Mouse (Mus musculus) R1 (cell line): ENCODE measurements around the gene Twnk.
"Not testable (repeated sequence)": the region's sequence is repeated elsewhere in the genome, so short reads cannot be mapped to it uniquely, and the experiment has no call there.

ENCODE experiments used
- DNase-seq: peaks from one replicate; pipeline ENCODE4 v3.0.0-alpha.2; 2018; ENCODE audit warnings: low read depth, low spot score

Gene Twnk

DNA sequence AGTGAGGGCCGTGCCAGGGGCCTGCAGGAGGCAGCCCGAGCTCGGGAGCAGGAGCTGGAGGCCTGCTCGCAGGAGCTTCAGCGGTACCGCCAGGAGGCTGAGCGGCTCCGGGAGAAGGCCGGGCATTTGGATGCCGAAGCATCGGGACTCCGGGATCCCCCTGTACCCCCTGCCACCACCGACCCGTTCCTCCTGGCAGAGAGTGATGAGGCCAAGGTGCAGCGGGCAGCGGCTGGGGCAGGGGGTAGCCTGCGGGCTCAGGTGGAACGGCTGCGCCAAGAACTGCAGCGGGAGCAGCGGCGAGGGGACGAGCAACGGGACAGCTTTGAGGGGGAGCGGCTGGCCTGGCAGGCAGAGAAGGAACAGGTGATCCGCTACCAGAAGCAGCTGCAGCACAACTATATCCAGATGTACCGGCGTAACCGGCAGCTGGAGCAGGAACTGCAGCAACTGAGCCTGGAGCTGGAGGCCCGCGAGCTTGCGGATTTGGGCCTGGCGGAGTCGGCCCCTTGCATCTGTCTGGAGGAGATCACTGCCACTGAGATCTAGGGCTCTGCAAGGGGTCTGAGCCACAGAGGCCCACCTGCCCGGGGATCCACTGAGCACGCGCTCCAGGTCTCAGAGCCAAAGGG, 20.6 kb downstream of the Twnk start:
- DNase-seq, result no peak

DNA sequence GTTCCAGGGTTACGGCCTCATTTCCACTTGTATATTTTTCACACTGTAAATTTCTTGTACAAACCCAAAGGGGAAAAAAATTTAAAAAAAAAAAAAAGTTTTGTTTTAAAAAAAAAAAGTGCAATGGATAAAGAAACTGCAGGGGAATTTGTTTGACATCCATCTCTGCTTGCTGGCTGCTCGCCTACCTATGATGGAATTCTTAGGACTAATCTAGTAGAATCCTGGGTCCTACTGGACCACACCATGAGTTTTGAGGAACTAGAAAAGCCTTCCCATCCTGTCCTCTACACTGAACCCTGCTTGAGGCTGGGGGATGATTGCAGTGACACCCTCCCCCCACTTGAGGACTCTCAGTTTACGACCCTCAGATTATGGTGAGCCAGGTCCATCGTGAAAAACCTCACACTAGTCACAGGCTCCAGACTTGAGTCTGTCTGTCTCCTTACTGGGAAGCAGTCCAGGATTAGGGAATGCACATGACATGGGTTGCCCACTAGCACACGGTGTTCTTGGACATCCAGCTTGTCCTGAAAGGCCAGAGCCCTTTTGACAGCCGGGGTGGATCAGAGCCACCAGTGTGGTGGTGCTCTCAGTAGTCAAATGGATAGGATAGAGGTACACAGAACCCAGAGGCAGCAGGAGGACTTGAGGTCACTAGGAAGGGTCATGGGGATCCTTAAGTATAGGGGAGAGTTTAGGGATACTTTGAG, 21.7 kb downstream of the Twnk start:
- DNase-seq, result no peak

DNA sequence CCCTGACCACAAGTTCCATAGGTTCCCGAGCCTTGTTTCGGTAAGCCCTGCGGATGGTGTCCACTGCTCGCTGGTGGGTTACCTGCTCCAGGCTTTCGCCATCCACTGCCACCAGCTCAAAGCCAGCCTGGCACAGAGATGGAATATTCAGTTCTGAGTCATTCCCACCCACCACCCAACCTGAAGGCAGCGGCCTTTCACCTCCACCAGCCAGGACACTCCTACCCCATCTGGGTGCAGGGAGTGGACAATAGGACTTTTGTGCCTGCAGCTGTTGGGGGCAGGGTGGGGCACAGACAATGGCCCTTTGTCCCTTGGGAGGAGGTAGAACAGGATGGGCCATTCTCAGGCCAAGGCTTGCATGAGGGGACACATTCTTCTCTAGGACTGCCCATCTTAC, 22.4 kb downstream of the Twnk start:
- DNase-seq, result no peak

DNA sequence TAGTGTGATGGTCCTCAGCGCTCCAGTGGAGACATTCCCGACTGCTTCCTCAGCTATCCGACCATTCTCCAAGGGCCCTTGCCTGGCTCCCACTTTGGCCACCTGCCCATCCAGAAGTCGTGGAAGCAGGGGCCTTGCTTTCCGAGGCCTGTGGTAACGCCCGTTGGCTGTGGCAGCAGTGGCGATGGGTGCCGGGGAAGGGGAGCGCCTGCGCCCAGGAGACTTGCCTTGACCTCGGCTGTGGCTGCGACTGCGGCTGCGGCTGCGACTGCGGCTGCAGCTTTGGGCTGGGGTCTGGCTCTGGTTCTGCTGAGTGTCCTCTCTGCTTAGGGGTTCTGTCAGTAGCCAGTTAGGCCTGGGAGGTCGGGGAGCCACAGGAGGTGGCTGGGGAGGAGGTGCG, 23.3 kb downstream of the Twnk start:
- no peak for DNase-seq

DNA sequence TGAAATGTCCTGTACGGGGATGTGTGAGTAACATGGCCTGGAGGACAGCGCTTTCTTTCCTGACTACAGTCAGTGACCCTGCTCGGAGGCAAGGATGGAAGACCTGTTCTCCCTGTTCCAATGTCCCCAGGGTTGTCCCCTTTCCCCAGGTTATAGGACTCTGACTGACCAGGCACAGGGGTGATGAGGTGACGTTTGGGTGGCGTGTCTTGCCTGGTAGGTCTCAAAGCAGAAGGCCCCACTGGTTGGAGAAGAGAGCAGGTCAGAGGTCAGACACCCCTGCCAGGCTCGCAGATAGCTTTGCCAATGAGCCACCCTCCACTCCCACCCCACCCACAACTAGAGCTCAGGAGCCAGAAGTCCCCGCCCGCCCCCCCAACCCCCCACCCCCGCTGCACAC, 24.1 kb downstream of the Twnk start:
- DNase-seq, result no peak

DNA sequence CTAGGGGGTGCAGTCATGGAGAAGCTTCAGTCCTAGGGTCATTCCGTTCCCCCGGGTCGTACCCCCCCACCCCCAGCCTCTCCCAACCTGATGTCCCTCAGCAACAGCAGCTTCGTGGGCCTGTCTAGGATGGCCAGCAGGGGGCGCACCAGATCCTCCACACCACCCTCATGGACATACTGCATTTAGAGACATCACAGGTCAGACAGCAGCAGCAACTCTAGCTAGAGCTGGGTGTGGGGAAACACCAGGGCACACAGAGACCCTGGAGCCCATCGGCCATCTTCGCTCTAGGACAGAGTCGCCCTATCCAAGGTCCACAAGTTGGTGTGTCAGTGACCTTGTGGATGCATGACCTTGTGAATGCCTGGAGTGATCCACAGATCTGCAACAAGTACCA, 24.6 kb downstream of the Twnk start:
- peak; percentile 76 for DNase-seq

DNA sequence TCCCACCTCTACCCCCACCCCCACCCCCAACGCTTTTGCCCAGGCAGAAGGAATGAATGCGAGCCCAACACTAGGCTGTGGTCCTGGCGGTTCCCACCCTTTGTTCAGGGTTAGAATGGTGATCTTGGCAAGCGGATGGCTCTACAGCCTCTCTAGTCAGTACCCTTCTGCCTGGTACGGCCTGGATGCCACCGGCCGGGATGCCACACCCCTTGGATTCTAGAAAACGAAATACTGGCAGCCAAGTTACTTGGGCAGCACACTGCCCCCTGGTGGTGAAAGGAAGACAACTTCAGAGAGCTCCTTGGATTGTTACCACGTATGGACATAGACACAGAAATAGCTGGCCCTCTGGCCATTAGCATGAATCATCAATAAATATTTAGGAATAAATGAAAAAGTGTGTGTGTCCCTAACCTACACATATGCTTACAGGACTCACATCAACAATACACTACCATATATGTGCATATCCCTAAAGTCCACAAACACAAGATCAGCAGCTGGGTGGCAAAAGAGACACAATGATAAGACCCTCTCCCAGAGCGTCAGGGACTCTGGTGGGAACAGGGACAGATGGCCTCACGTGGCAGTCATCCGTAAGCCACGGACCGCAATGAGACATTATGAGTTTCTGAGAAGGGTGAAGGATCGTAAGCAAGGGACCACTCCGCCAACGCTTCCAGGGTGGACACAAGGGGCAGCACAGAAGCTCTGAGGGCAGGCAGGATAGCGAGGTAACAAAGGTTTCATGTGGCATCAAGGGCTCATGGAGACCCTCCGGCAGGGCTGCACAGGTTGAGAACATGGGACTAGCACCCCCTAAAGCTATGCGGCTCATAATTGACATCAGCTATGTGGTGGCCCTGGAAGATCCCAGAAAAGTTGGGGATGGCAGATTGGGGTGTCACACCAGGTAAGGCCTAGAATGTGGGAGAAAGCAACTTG, 25.6 kb downstream of the Twnk start:
- peak; percentile 89 for DNase-seq

DNA sequence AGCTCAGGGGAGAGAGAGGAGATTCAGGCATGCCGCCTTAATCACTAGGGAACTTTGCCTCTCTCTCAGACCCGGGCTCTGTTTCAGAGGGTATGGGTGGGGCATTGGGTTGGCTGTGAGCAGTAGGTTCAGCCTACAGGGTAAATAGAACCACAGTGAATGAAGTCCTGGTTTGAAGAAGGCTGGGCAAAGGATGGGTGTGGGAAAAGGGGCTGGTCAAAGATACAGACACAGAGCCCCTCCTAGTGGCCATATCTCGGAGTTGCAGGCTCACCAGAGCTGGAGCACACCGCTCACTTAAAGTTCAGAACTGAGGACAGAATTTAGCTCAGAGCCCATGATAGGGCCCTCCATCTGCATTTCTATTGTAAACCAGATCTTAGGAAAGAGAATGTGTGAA, 26.3 kb downstream of the Twnk start:
- peak; percentile 83 for DNase-seq

DNA sequence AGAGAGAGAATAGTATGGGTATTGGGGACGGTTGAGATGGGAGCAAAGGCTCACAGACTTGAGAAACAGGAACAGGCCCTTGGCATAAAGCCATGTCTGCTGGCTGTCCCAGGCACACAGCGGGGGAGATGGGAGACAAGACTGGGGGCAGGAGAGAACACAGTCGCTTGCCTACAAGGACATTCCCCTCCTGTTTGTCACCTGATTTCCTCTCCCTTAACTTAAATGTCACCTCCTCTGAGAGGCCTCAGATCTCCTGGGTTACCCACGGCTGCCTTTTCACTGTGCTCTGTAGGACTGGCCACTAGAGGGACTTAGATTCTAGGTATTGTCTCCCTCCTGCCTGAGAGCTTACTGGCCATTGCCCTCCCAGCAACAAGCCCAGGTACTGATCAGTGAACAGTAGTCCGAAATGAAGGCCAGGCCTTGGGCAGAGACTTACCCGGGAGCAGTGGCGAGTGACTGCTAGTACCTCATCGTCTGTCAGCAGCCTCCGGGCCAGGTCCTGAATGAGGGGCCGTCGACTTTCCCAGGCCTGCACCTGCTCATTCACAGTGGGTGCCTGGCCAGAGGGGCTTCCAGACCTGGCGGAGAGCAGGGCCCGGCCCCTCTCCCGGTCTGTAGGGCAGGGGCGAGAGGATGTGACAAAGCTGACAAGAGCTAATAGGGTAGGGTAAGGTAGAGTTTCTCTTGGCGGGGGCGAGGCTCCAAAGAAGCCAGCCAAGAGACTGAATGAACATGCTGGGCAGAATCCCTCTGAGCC, 27.3 kb downstream of the Twnk start:
- peak; percentile 50 for DNase-seq

DNA sequence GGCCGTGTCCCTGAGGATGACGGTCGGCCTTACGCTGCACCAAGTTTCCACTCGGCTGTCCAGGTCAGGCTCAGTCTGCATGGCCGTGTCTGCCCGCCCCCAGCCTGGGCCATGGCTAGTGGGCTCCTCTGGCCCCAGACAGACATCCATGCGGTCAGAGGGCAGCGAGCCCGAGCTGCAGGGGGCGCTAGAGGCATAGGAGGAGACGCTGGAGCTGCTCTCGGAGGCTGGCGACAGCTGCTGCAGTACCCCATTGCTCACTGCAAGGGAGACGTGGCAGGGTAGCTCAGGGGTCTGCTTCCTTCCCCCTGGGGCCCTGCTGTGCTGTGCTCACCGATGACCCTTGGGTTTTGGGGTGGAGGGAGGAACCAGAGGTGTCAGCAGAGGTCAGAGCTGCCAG, 31.4 kb downstream of the Twnk start:
- peak; percentile 74 for DNase-seq

DNA sequence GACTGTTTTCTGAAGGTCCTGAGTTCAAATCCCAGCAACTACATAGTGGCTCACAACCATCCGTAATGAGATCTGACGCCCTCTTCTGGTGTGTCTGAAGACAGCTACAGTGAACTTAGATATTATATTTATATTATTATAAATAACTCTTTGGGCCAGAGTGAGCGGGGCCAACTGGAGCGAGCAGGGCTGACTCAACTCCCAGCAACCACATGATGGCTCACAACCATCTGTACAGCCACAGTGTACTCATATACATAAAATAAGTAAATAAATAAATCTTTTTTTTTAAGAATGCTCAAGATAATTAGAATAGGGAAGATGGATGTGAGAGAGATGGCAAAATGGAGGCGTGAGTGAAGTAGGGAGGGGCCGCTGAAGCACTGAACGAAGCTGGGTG, 32.7 kb downstream of the Twnk start:
- DNase-seq, result not testable (repeated sequence)

DNA sequence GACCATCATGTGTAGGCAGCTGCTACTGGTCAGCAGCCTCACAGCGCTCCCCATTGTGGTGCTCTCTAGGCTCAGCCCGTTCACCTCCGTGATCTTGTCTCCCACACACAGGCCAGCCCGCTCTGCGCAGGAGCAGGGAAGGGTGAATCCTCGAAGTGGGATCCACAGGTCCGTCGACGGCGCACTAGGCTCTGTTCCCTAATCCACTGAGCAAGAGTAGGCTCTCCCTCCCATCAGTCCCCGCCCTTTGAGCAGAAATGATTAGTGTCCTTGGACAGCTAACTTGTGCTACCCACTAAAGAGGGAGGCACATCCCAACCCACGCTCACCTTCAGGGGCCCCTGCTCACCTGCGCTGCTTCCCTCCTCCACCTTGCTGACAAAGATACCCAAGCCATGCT, 34.8 kb downstream of the Twnk start:
- DNase-seq, result no peak

DNA sequence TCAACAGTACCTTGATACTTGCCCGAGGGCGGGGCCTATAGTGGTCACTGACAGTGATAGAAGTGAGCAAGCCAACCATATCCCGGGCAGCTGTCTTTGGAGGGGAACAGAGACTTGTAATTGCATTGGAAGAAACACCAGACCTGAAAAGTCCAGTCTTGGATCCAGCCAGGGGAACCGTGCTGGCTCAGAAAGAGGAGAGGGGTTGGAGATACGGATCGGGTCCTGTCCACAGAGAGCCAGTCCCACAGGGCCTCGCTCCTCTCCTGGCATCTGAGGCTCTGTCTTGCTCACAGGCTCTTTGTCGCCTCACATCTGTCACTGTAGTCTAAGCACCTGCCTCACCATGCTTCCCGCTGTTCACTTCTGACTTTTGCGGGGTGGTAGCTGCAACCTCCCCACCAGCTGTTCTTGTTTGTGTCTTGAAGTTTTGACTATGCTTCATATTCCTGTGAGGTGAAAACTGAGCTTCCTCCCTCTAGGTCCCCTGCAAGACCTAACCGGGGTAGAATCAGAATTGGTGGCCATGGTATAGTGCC, 39.0 kb downstream of the Twnk start:
- DNase-seq, result no peak

DNA sequence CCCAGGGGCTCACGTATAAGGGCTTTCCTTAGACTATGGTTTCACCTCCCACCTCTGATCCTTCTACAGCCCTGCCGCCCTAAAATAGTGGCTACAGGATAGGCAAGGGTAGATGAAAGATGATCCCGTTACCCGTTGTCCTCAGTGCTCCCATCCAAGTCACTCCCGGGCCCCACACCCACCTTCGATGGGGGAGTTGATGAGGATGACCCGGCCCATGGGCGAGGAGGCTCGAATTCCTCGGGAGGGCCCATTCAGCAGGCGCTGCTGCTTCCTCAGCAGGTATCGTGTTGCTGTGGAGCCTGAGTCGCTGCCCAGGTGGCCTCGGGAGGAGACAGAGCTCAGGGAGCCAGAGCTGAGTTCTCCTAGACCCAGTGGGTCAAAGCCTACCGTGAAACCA, 39.8 kb downstream of the Twnk start:
- no peak for DNase-seq

DNA sequence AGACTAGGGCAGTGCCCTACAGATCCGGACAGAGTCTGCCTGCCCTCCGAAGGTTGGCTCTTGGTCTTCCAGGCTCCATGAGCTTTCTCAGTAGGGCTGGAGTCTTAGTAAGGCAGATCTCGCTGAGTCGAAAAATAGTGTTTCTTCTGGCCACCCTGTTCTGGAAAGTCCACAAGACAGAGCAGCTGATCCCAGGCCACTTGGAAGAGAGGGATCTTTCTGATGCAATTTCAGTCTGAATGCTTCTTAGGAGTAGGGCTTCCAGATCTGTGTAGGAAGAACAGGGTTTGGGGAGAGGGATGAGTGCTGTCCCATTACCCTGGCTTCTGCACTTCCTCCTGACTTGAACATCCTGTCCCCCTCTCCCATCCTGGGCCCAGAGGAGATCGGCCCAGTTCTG, 40.2 kb downstream of the Twnk start, which contains the start of gene Pdzd7:
Pdzd7 (minus strand) TSS at position 67 of the 400 bp plus-strand sequence.
- no peak for DNase-seq

DNA sequence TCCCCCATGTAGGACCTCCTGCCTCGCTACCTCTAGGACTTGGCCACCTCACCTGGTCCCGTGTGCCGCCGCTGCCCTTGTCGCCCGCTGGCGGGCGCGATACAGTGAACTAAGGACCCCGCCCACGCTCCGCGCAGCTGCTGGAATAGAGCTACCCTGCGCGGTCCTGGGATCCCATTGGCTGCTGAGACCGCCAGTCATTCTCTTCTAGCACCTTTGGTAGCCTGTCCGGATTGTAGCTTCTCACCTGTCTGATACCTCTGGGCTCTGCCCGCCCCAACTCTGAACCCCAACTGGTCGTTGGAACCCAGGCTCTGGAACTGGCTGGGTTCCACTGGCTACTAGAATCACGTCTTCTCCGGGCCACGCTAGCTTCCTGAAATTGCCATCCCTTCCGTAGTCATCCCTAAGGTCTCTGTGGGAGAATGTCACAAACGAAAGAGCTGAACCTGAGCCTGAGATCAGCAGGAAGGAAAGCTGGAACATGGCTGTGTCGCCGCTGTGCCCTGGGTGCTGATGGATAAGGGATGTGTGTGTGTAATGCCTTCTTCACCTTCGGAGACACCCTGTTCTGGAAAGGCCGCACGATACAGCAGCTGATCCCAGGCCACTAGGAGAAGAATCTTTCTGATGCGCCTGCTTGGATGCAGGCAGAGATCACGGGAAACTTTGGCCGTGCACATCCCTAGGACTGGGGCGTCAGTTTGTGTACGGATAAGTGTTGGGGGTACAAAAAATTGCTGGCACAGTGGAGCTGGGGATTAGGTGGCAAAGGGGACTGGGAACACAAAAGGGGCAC, 41.3 kb downstream of the Twnk start:
- peak; percentile 89 for DNase-seq

DNA sequence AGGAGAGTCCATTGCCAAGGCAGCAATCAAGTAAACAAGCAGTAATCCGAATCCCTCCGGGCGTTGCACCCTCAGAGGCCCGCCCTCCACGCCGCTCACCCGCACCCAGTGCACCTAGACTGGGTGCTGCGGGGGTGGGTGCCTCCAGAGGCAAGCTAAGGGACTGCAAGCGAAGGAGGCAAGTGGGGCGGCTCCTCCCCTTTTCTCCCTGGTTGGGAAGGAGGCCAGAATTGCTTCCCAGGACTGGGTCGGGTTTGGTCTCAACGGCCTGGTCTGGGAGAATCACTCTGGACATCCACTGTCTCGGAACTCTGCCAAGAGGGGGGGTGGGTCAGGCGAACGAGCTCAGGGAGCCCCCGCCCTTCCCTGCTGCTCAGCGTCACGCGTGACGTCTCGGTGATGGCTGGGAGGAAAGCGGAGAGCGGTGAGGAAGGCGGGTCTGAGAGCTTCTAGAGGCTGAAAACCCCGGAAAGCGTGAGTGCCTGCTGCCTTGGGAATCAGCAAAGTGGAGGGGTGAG, 42.0 kb downstream of the Twnk start, which contains the start of gene Sfxn3:
Sfxn3 (plus strand) TSS at position 87 of the 518 bp plus-strand sequence.
- peak; percentile 91 for DNase-seq

DNA sequence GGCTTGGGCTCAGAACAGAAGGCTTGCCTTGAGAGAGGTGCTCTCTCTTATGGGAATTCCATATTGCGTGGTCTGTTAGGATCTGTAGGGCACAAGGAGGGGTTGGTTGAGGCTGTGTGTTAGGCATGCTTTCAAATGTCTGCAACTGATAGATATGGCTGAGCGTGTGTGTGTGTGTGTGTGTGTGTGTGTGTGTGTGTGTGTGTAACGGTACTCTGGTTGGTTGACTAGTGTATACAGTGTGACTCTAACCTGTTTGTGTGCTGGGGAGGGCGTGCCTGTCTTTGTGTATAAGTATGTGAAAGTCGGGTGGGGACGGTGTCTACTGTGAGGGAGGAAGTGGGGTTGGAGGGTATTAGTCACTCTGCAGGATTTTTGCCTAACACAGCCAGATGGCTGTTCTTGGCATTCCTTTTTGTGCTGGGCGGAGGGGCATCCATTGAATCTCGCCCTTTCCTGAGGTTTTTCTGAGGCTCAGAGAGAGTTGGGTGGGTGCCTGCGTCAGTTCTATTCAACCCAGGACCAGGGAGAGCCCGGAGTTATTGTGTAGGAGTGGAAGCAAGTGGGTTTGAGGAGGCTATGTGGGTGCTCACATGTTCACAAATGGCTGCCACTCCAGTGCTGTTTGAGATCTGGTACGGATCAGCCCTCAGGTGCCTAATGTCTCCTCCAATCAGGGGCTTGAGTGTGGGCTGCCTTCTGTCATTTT, 42.6 kb downstream of the Twnk start:
- DNase-seq, result peak; percentile 77

DNA sequence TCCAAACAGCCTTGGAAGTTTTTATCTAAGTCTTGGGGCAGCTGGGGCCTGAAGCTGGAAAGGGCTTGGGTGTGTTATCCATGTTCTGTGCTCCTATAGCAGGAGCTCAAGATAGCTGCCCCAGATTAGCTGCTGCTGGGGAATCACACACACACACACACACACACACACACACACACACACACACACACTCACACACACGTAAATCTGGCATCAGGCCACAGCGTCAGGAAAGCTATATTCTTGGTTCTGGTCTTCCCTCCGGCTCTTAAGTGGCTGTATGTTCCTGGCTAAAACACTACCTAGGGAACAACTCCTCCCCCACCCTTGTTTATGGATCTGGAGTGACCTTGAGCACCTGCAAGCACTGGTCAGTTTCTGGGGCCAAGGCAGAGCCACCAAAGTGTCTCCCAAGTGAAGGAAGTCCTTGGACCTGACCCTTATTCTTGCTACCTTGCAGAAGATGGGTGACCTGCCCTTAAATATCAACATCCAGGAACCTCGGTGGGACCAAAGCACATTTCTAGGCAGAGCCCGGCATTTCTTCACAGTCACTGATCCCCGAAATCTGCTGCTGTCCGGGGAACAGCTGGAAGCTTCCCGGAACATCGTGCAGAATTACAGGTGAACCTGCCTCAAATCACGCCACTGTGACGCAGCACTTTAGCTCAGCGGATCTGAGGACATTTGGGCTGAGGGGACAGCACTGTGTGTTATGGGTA, 43.3 kb downstream of the Twnk start:
- no peak for DNase-seq
